Mouse (Mus musculus): ENCODE measurements around the gene Sun3.

Gene Sun3

GRCm38 (mm10) chr11:8978154-8978553 is 70.6 kb downstream of the Sun3 start:
- no peak for DNase-seq

GRCm38 (mm10) chr11:8973166-8973565 is 75.6 kb downstream of the Sun3 start, which contains the start of gene Pkd1l1:
Pkd1l1 (minus strand) TSS chr11:8973266.
- DNase-seq: no peak

GRCm38 (mm10) chr11:8972093-8972492 is 76.7 kb downstream of the Sun3 start:
- no peak for DNase-seq

GRCm38 (mm10) chr11:8970509-8970908 is 78.3 kb downstream of the Sun3 start:
- DNase-seq: no peak

GRCm38 (mm10) chr11:8968094-8968493 is 80.7 kb downstream of the Sun3 start:
- DNase-seq: no peak
